Mouse (Mus musculus) left cerebral cortex, adult 2 months (tissue): Measurements from ENCODE around the gene Cnot3. TPM values are rescaled to one million over a fixed set of nuclear protein-coding genes. Genes with fewer than 3 reads are reported as not detected.
"Not testable (repeated sequence)": the region's sequence is repeated elsewhere in the genome, so short reads cannot be mapped to it uniquely, and the experiment has no call there.

Experiments
- DNase-seq, 2 experiments: peaks; one replicate each; pipeline ENCODE4 v3.0.0; 2021 to 2022; ENCODE audit warnings: low spot score in 2 of 2, mixed read lengths in 1 of 2; ENCODE audit errors: extremely low spot score in 1 of 2
- H3K27ac ChIP-seq: fragments of 200-600 bp; 2 replicates; pipeline ENCODE4 v1.8.1; 2022
- H3K4me3 ChIP-seq: fragments of 200-600 bp; 2 replicates; pipeline ENCODE4 v1.8.1; 2022
- CTCF ChIP-seq: fragments of 200-600 bp; IDR thresholded peaks from 2 replicates; pipeline ENCODE4 v1.8.1; 2022; ENCODE audit warnings: antibody characterized with exemption, mild to moderate bottlenecking, moderate library complexity
- intact Hi-C: fragments of 180-260 bp; cut with DNase I; formaldehyde crosslinking; loops from one replicate; pipeline ENCODE4 v1.15.1; 2025
- total RNA-seq, 2 experiments: library from RNA; stranded (reverse); gene quantifications; 2 replicates each; pipeline ENCODE4 v1.2.3; 2021

The Cnot3 gene
- total RNA-seq, 2 experiments from 2014 or later = 52.4 to 54.3 TPM

DNA sequence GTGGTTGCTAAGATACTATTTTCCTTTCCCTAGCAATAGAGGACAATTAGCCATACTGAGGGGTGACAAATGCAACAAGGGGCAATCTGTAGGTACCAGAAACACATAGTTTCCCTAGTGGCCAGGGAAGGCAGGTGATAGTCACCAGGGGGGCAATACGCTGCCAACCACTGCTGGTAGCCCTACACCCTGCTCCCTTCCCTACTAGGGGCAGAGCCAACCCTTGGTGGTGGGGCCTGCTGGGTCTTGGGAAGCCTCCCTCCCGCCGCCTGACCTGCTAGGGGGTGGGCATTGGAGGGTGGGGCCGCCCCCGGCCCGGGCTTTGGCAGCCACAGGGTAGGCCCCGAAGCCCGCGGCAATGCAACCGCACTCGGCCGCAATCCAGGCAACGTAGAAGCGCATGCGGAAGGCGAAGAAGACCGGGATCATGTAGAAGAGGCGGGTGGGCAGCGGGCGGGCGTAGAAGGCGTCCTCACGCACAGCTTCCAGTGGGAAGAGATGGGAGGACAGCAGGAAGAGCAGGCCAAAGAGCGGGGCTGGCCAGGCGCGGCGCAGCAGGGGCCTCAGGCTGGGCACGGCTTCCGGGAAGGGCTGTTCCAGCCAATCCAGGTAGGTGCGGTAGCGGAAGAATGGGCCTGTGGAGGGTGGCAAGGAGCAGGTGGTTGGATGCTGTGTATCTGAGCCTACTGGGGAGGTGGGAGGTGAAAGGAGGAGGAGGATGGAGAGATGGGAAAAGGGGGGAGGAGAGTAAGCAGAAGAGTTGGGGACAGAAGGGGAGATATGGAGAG lies 40.5 kb downstream of the Cnot3 start:
- H3K27ac ChIP-seq = peak overlapping the region; percentile 44

DNA sequence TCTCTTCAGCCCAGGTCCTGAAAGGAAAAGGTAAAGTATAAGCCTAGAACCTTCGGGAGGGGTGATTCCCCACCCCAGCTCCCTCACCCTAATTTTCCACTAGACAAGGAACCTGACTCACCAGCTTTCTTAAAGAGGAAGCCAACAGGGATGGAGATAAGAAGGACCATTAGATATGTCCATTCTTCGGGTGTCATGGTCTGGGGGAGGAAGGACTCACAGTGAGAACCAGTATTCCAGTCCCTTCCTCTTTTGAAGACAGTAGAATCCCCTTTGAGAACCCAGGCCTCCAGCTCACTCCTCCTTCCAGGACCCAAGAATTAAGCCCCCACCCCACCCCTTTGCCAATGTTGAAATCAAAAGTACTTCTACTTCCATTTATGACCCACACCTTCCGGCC lies 46.9 kb downstream of the Cnot3 start:
- intact Hi-C loops = loop anchor here (2.0 to 10.0 kb wide), 3 partner anchors 45 to 1373 kb away; partner anchors contain the start of gene U2af2
- no peak for DNase-seq
- no peak for TF ChIP-seq CTCF
- peak overlapping the region; percentile 93 for H3K27ac ChIP-seq
- H3K4me3 ChIP-seq = peak overlapping the region; percentile 85

More for the DNA sequence above, 40.5 kb downstream of the Cnot3 start:
- H3K4me3 ChIP-seq = no peak overlapping the region
- TF ChIP-seq CTCF = no peak
- DNase-seq = no peak
- intact Hi-C loops = no loop called here

DNA sequence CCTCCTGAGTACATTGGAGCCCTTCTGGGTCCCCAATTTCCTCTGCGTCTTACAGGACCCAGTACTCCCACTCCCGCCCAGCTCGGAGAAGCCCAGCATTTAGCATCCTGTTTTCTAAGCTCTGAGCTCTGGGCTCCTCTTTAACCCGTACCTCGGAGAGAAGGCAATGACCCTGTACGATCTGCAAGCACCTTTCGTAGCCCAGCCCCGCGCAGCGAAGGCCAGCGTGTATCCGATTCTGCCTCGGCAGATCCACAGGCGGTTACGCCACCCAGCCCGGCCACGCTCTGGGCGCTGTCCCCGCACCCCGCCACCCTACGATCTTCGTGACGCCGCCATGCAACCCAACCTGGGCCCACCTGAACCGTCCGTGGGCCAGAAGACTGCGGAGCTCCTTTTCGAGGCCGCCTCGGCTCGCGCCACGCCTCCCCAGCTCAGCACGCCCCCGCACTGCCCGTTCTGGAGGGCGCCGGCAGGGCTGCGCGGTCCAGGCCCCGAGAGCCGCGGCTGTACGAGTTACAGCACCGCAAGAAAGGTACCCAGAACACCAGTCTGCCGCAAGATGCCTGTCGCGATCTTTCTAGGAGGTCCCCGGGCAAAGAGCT lies 47.4 kb downstream of the Cnot3 start, which contains the start of gene Tsen34:
Gene Tsen34 (plus strand): TSS at position 482 of the 605 bp plus-strand sequence.
- Histone ChIP-seq H3K27ac (peak within 1 kb of the TSS; percentile 93), H3K4me3 (peak within 1 kb of the TSS; percentile 85)
- intact Hi-C loops = loop anchor here (5.0 to 10.0 kb wide), 2 partner anchors 455 to 1372 kb away; partner anchors contain the start of gene U2af2
- DNase-seq = no peak
- no peak; the same call in 1 of the 2 replicates for TF ChIP-seq CTCF

DNA sequence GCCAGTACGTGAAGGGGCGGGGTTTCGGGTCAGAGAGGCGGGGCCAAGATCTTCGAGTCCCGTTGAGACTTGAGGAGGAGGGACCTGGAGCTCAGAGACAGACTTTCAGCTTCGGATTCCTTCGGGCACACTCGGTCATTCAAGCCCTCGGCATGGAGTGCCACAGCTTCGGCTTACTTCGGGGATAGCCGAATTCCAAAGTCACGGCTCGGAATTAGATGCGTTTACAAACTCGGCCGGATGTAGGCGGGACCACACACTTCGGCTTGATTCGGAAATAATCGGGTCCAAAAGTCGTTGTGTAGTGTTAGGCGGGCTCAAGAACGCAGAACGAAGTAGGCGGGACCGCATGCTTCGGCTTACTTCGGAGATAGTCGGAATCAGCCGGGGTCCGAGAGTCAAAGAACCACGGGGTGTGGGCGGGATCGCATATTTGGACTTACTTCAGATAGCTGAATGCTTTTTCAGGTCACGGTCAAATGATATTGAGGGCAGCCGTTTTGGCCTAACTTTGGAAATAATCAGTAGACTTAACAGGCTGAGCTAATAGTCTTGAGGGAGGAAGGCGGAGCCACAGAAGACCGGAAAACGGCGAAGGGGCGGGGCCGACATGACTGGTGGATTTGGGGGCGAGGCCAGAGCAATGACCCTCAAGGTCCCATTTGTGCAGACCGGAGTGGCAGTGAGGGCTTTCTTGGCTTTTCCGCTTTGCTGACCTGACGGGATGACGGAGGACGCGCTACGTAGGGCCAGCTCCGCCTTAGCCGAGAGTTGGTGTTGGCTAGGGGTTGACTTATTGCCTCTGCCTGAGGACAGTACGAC lies 48.1 kb downstream of the Cnot3 start, which contains the start of gene Mboat7:
Gene Mboat7 (minus strand): TSS at position 537 of the 822 bp plus-strand sequence.
- H3K27ac ChIP-seq = peak within 1 kb of the TSS; percentile 93
- DNase-seq = peak; percentile 93 to 97
- H3K4me3 ChIP-seq = peak within 1 kb of the TSS; percentile 85
- no peak for TF ChIP-seq CTCF
- intact Hi-C loops = loop anchor here (5.0 to 10.0 kb wide), 2 partner anchors 454 to 1372 kb away; partner anchors contain the start of gene U2af2

DNA sequence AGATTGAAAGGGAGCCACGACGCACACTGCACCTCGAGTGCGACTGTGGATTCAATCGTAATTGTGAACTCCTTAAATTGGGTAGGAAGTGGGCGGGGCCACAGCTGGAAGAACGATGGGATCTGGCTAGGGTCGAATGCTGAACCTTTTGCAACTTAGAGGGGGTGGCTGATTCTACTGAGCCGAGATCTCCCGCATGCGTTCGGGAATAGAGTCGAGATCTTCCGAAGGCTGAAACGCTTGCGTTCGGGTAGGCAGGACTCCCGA lies 48.7 kb downstream of the Cnot3 start:
- intact Hi-C loops = loop anchor here (5.0 to 10.0 kb wide), 2 partner anchors 454 to 1371 kb away; partner anchors contain the start of gene U2af2
- TF ChIP-seq CTCF = no peak
- H3K4me3 ChIP-seq = peak overlapping the region; percentile 85
- peak overlapping the region; percentile 93 for H3K27ac ChIP-seq
- DNase-seq = no peak

DNA sequence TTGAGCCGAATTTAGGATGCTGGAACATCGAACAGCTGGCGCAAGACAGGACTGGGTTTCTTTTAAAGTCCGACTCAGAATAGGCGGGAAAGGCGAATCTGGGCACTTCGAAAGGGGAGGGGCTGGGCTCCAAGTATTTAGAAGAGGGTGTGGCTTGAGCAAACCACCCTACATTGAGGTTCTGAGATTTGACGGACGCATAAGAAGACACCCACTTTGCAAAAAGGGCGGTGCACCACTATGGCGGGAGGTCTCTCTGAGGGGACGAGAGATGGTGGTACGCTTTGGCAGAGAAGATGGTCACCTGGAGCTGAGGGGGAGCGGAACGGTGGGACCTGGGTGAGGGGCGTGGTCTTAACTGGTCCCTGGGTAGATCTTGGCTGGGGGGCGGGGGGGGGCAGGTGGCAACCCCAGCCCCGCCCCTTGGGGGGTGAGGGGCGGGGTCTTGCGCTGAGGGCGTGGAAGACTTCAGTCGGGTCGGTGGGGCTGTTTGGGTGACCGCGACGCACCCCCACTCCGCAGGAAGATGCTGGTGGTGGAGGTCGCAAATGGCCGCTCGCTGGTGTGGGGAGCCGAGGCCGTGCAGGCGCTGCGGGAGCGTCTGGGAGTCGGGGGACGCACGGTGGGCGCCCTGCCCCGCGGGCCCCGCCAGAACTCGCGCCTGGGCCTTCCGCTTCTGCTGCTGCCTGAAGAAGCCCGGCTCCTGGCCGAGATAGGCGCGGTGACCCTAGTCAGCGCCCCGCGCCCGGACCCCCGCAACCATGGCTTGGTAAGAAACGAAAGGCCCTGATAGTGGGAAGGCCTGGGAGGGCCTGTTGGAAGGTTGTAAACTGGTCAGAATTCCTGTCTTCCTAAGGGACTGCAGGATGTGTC lies 49.2 kb downstream of the Cnot3 start:
- intact Hi-C loops = loop anchor here (5.0 to 10.0 kb wide), 2 partner anchors 453 to 1370 kb away; partner anchors contain the start of gene U2af2
- H3K27ac ChIP-seq = peak overlapping the region; percentile 93
- TF ChIP-seq CTCF = no peak
- peak; percentile 37 to 50 for DNase-seq
- H3K4me3 ChIP-seq = peak overlapping the region; percentile 85

DNA sequence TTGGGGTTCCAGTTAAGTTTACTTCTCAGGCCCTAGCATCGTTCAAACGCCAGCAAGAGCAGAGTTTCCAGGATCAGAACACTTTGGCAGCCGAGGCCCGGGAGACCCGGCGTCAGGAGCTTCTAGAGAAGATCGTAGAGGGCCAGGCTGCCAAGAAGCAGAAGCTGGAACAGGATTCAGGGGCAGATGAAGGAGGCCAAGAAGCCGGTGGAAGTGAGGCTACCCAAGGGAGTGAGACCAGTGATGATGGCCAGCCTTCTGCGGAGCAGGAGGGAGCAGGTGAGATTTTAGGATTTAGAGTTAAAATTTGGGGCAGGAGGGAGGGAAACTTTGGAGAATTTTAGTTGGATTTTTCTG lies 49.9 kb downstream of the Cnot3 start:
- not testable (repeated sequence) for DNase-seq
- intact Hi-C loops = loop anchor here (5.0 to 10.0 kb wide), 2 partner anchors 452 to 1370 kb away; partner anchors contain the start of gene U2af2
- Histone ChIP-seq H3K4me3 (peak overlapping the region; percentile 85), H3K27ac (peak overlapping the region; percentile 37)

DNA sequence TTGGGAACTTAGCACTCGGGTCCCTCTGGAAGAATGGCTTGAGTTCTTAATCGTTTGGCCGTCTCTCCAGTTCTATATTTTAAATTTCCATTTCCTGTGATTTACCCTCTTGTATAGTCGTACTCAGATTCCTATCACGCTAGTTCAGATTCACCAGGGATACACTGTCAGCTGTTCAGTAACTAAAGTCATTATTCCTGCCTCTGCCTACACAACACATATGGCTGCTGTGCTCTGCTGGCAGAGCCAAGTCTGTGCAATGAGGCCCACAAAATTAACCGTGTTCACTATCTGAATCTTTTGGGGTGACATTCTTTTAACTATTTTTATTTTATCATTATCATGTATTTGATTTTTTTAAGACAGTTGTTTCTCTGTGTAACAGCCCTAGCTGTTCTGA lies 53.4 kb downstream of the Cnot3 start:
- H3K27ac ChIP-seq = no peak overlapping the region
- intact Hi-C loops = loop anchor here (10.0 kb wide), 1 partner anchor 1366 kb away; the partner anchor contains the start of gene U2af2
- H3K4me3 ChIP-seq = no peak overlapping the region
- TF ChIP-seq CTCF = no peak; the same call in 1 of the 2 replicates
- no peak for DNase-seq

DNA sequence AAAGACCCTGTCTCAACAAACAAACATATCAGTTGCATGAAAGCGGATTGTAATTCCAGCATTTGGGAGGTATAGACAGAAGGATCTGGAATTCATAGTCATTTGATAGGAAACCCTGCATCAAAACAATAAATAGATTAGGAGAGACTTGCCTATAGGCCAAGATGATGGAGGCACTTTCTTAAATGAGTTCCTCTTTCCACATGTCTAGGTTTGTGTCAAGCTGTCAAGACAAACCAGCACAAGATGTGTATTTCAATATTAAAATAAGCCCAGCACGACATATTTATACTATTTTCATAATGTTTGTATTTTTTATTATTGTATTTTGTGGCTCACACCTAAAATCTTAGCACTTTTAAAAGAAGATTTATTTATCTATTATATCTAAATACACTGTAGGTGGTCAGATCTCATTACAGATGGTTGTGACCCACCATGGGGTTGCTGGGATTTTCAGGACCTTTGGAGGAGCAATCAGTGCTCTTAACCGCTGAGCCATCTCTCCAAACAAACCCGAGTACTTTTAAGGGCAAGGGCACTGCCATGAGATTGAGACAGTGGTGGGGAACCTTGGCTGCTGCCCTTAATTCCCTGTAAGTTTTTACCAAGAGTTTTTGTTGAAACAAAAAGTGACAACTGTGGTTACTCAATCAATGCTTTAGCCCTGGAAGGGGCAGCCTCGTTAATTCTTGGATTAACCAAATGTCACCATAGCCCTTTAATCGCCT lies 58.2 kb downstream of the Cnot3 start:
- Histone ChIP-seq H3K4me3 (peak overlapping the region; percentile 64), H3K27ac (peak overlapping the region; percentile 91)
- intact Hi-C loops = no loop called here
- TF ChIP-seq CTCF = no peak
- DNase-seq = no peak

DNA sequence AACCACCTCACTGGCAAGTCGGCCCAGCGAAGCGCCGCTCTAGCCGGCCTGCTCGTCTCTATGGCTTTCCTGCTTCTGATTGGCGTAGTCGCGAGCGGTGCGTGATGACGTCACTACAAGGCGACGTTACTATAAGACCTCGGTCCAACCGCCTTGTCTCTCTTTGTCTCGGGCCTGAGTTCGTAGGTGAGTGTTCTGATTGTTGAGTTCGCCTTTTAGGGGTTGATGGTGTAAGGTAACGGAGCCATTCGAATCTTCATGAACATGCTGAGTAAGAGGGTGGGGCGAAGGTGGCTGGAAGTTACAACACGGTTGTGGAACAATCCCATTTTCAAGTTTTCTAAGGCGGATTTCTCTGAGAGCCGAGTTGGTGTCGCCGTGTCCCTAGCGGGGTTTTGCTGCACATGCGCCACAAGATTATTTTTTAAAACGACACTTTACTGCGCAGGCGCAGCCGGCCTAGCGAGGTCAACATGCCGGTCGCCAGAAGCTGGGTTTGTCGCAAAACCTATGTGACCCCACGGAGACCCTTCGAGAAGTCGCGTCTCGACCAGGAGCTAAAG lies 58.9 kb downstream of the Cnot3 start, which contains the start of gene Rps9:
Gene Rps9 (plus strand): TSS at position 115 of the 563 bp plus-strand sequence.
- peak within 1 kb of the TSS; percentile 64 for H3K4me3 ChIP-seq
- intact Hi-C loops = no loop called here
- TF ChIP-seq CTCF = peak; percentile 47
- DNase-seq = peak; percentile 96 to 97
- H3K27ac ChIP-seq = peak within 1 kb of the TSS; percentile 91
